Mouse (Mus musculus): Measurements from ENCODE around the gene Spag7. TPM values are rescaled to one million over a fixed set of nuclear protein-coding genes. Genes with fewer than 3 reads are reported as not detected.
A peak's percentile ranks its signal among the peaks of the same experiment; 100 is the strongest.

Gene Spag7
- polyA plus RNA-seq, 1 experiment from 2014 or later = 177 TPM

DNA sequence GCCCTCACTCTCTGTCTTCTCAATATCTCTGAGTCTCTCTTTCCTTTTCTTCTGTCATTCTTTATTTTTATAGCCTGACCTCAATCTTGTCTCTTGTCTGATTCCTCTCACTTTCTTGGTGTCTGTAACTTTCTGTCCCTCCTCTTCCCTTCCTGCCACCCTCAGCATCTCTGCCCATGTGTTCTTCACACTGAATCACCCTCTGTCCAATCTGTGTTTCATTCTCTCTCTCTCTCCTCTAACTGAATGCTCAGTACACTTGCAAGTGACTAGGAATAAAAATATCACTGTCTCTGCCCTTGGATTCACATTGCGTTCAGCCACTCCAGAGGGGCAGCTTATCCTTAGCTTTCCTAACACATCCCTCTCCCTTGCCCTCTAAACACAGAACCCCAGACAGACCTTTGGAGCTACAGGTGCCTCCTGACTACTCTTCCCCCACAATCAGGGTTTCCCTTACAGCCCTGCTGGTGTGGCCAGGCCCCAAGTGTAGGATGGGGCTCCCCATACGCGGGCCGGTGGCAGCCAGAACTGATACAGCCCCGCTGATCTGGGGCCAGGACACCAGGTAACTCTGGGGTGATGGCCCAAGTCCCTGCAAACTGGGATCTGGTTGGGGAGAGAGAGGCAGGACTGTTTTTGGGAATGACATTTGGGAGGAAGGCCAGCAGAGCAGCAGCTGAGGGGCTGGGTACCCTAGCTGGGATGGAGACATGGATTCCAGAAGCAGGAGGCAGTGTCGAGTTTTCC is 32.9 kb upstream of the Spag7 start:
- WGBS = 46% methylated on average over 6 of the region's 6 CpGs

DNA sequence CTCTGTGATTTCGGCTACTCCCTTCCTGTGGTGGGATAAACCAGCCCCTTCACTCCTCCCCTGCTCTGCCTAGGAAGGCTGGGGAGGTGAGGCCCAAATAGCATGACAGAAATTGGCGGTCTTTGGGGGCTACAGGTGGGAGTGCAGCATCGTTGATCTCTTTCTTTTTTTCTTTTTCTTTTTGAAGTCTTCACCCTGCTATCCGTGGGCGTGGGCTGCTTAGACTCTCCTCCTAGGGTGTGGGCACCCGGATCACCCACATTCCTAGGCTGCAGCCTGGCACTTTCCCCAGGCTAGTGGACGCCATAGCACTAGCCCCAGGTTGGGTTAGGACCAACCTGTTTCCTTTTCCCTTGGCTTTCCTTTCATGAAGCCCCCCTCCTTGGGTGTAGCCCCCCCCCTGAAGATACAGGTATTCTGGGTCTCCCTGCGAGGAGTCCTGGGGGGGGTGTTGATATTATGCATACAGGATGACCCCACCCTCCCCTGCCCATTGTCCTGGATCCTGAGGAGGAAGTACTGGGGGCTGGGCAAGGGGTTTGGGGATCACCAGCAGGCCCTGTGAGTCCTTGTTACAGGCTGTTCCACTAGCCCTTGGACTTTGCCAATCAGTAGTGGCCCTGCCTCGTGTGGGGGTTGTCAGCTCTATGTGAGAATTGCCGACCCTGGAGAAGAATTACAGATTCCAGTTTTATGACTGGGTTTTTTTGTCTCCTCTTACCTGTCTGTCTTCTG is 32.2 kb upstream of the Spag7 start:
- Histone ChIP-seq H3K4me3 (ENCODE audit: control insufficient read depth in 1 of 2, insufficient read depth in 1 of 2, low read depth in 1 of 2, low read length in 2 of 2) (peak overlapping the region; percentile 93 to 97), H3K36me3 (ENCODE audit: control insufficient read depth, insufficient read depth, low read length) (peaks cover 34% of the 10 kb centered on the region), H3K27me3 (ENCODE audit: control insufficient read depth, insufficient read depth, low read length) (no peaks in the 10 kb centered on the region), H3K9ac (ENCODE audit: low read length) (peak overlapping the region; percentile 98), H3K4me2 (ENCODE audit: low read length) (peak overlapping the region; percentile 92), H3K27ac (replicated peaks in 1 of 2; ENCODE audit: control insufficient read depth in 1 of 2, insufficient read depth in 1 of 2, low read depth in 2 of 2, low read length in 2 of 2) (peak overlapping the region; percentile 84 to 98), H3K4me1 (ENCODE audit: control insufficient read depth in 2 of 2, insufficient read depth in 2 of 2, low read length in 2 of 2) (peaks cover 16 to 31% of the 10 kb centered on the region in 2 experiments), H3K9me3 (ENCODE audit: control insufficient read depth, low read length) (no peaks in the 10 kb centered on the region)
- 6% methylated on average over 10 of the region's 10 CpGs for WGBS
- ATAC-seq (ENCODE audit: insufficient number of reproducible peaks, insufficient read depth, low FRiP score, low read depth) = no peak

More for the DNA sequence above, 32.9 kb upstream of the Spag7 start:
- Histone ChIP-seq H3K4me3 (ENCODE audit: control insufficient read depth in 1 of 2, insufficient read depth in 1 of 2, low read depth in 1 of 2, low read length in 2 of 2) (peak overlapping the region; percentile 93 to 97), H3K4me2 (ENCODE audit: low read length) (peak overlapping the region; percentile 92), H3K27me3 (ENCODE audit: control insufficient read depth, insufficient read depth, low read length) (no peaks in the 10 kb centered on the region), H3K4me1 (ENCODE audit: control insufficient read depth in 2 of 2, insufficient read depth in 2 of 2, low read length in 2 of 2) (peaks cover 16 to 31% of the 10 kb centered on the region in 2 experiments), H3K9me3 (ENCODE audit: control insufficient read depth, low read length) (no peaks in the 10 kb centered on the region), H3K27ac (replicated peaks in 1 of 2; ENCODE audit: control insufficient read depth in 1 of 2, insufficient read depth in 1 of 2, low read depth in 2 of 2, low read length in 2 of 2) (peak overlapping the region; percentile 64 to 98), H3K36me3 (ENCODE audit: control insufficient read depth, insufficient read depth, low read length) (peaks cover 41% of the 10 kb centered on the region), H3K9ac (ENCODE audit: low read length) (peak overlapping the region; percentile 98)
- no peak for ATAC-seq (ENCODE audit: insufficient number of reproducible peaks, insufficient read depth, low FRiP score, low read depth)

DNA sequence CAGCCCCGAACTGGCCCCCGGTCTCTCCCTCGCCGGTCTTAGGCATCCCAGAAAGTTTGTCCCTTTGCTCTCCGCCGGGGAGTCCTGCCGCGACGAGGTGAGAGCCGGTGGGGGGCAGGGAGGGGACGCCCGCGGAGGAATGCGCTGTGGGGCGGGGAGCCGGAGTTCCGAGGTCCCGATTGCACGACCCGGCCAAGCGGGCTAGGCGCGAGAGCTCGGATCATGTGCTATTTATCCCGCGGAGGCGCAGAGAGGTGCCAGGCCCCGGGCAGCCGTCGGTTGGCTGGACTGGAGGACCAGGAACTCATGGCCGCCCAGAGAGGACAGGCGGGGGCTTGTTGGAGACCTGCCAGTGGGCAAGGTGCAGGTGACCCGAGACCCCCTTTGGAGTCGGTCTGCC is 31.4 kb upstream of the Spag7 start:
- Histone ChIP-seq H3K4me2 (ENCODE audit: low read length) (peak overlapping the region; percentile 92), H3K27ac (replicated peaks in 1 of 2; ENCODE audit: control insufficient read depth in 1 of 2, insufficient read depth in 1 of 2, low read depth in 2 of 2, low read length in 2 of 2) (peak overlapping the region; percentile 84 to 98), H3K9ac (ENCODE audit: low read length) (peak overlapping the region; percentile 98), H3K36me3 (ENCODE audit: control insufficient read depth, insufficient read depth, low read length) (peaks cover 26% of the 10 kb centered on the region), H3K4me1 (ENCODE audit: control insufficient read depth in 2 of 2, insufficient read depth in 2 of 2, low read length in 2 of 2) (peaks cover 16 to 31% of the 10 kb centered on the region in 2 experiments), H3K4me3 (ENCODE audit: control insufficient read depth in 1 of 2, insufficient read depth in 1 of 2, low read depth in 1 of 2, low read length in 2 of 2) (peak overlapping the region; percentile 93 to 97), H3K27me3 (ENCODE audit: control insufficient read depth, insufficient read depth, low read length) (no peaks in the 10 kb centered on the region), H3K9me3 (ENCODE audit: control insufficient read depth, low read length) (no peaks in the 10 kb centered on the region)
- peak; percentile 42 for ATAC-seq (ENCODE audit: insufficient number of reproducible peaks, insufficient read depth, low FRiP score, low read depth)
- WGBS = 0% methylated on average over 34 of the region's 34 CpGs

DNA sequence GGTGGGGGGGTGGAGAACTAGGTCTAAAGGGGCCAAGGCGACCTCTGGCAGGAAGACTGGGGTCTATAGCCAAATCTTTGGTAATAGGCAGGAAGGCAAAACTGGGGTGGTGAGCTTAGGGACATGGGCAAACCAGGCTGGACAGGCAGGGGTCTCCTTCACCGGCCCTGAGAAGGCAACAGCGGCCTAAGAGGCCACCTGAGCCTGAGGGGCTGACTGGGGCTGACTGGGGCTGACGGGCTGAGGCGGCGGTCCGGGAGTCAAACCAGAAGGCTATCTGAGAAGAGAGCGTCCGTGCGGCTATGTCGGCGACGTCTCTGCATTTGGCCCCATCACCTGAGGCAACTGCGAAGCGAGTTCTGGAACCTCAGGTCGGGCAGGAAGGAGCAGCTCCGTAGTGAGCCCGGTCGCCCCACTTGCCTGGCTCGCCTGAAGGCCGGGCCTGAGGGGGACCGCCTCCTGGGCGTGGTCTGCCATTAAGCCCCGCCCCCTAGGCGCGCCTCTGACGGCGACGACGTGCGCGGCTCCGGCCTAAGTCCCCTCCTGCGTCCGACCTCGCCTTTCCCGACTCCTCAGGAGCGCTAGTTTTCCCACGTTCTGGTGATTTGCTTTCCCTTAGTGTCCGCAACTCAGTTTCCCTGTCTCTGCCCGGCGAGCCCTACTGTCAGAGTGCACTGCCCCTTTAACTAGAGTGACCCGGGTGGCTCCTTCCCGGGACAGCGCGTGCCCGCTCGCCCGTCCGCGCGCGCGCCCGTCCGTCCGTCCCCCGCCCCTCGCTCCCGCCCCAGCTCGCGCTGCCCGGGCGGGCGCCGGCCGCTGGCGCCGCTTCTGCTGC is 30.7 kb upstream of the Spag7 start, which contains the start of the genes Inca1 and Kif1c:
TSS of gene Inca1 (minus strand) at position 434 of the 835 bp plus-strand sequence.
TSS of gene Kif1c (plus strand) at position 827 of the 835 bp plus-strand sequence.
- peak; percentile 89 for ATAC-seq (ENCODE audit: insufficient number of reproducible peaks, insufficient read depth, low FRiP score, low read depth)
- Histone ChIP-seq H3K9ac (ENCODE audit: low read length) (peak within 1 kb of the TSS; percentile 98), H3K4me2 (ENCODE audit: low read length) (peak within 1 kb of the TSS; percentile 92), H3K4me1 (ENCODE audit: control insufficient read depth in 2 of 2, insufficient read depth in 2 of 2, low read length in 2 of 2) (peaks cover 16 to 31% of the 10 kb centered on the region in 2 experiments), H3K9me3 (ENCODE audit: control insufficient read depth, low read length) (no peaks in the 10 kb centered on the region), H3K4me3 (ENCODE audit: control insufficient read depth in 1 of 2, insufficient read depth in 1 of 2, low read depth in 1 of 2, low read length in 2 of 2) (peak within 1 kb of the TSS; percentile 93 to 97), H3K36me3 (ENCODE audit: control insufficient read depth, insufficient read depth, low read length) (peaks cover 19% of the 10 kb centered on the region), H3K27ac (replicated peaks in 1 of 2; ENCODE audit: control insufficient read depth in 1 of 2, insufficient read depth in 1 of 2, low read depth in 2 of 2, low read length in 2 of 2) (peak within 1 kb of the TSS; percentile 98 to 100), H3K27me3 (ENCODE audit: control insufficient read depth, insufficient read depth, low read length) (no peaks in the 10 kb centered on the region)
- WGBS = 2% methylated on average over 68 of the region's 69 CpGs

DNA sequence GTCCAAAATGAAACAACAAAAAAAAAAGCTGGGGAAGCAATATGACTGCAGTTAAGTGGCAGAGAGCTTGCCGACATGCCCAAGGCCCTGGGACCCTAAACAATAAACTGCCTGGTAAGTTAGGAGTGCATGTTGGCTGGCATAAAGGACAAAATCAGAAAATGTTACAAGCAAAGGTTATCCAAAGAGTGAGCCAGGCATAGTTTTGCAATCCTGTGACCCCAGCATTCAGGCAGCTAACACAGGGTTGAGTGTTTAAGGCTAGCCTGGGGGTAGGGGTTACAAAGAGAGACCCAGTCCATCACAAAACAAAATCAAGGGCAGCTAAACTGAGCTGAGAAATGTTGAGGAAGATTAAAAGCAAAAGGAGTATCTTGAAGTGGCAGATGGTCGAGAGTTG is 29.8 kb upstream of the Spag7 start:
- Histone ChIP-seq H3K9me3 (ENCODE audit: control insufficient read depth, low read length) (no peaks in the 10 kb centered on the region), H3K27ac (replicated peaks in 1 of 2; ENCODE audit: control insufficient read depth in 1 of 2, insufficient read depth in 1 of 2, low read depth in 2 of 2, low read length in 2 of 2) (no peak overlapping the region), H3K4me2 (ENCODE audit: low read length) (no peak overlapping the region), H3K9ac (ENCODE audit: low read length) (no peak overlapping the region), H3K4me1 (ENCODE audit: control insufficient read depth in 2 of 2, insufficient read depth in 2 of 2, low read length in 2 of 2) (peaks cover 16 to 31% of the 10 kb centered on the region in 2 experiments), H3K27me3 (ENCODE audit: control insufficient read depth, insufficient read depth, low read length) (no peaks in the 10 kb centered on the region), H3K4me3 (ENCODE audit: control insufficient read depth in 1 of 2, insufficient read depth in 1 of 2, low read depth in 1 of 2, low read length in 2 of 2) (no peak overlapping the region), H3K36me3 (ENCODE audit: control insufficient read depth, insufficient read depth, low read length) (peaks cover 10% of the 10 kb centered on the region)
- 77% methylated on average over 2 of the region's 2 CpGs for WGBS
- no peak for ATAC-seq (ENCODE audit: insufficient number of reproducible peaks, insufficient read depth, low FRiP score, low read depth)

DNA sequence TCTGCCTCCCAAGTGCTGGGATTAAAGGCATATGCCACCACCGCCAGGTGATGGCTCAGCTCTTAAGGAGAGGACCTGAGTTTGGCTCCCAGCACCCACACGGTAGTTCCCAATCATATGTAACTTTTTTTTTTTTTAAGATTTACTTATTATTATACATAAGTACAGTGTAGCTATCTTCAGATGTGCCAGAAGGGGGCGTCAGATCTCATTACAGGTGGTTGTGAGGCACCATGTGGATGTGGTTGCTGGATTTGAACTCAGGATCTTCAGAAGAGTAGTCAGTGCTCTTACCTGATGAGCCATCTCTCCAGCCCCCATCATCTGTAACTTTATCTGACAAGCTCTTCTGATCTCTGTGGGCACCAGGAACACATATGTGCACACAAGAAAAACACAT is 28.2 kb upstream of the Spag7 start:
- Histone ChIP-seq H3K36me3 (ENCODE audit: control insufficient read depth, insufficient read depth, low read length) (no peaks in the 10 kb centered on the region), H3K27ac (replicated peaks in 1 of 2; ENCODE audit: control insufficient read depth in 1 of 2, insufficient read depth in 1 of 2, low read depth in 2 of 2, low read length in 2 of 2) (no peak overlapping the region), H3K4me2 (ENCODE audit: low read length) (no peak overlapping the region), H3K27me3 (ENCODE audit: control insufficient read depth, insufficient read depth, low read length) (no peaks in the 10 kb centered on the region), H3K9ac (ENCODE audit: low read length) (no peak overlapping the region), H3K9me3 (ENCODE audit: control insufficient read depth, low read length) (no peaks in the 10 kb centered on the region), H3K4me1 (ENCODE audit: control insufficient read depth in 2 of 2, insufficient read depth in 2 of 2, low read length in 2 of 2) (peaks cover 9 to 18% of the 10 kb centered on the region in 2 experiments), H3K4me3 (ENCODE audit: control insufficient read depth in 1 of 2, insufficient read depth in 1 of 2, low read depth in 1 of 2, low read length in 2 of 2) (no peak overlapping the region)
- 76% methylated on average over 3 of the region's 3 CpGs for WGBS
- ATAC-seq (ENCODE audit: insufficient number of reproducible peaks, insufficient read depth, low FRiP score, low read depth) = no peak

DNA sequence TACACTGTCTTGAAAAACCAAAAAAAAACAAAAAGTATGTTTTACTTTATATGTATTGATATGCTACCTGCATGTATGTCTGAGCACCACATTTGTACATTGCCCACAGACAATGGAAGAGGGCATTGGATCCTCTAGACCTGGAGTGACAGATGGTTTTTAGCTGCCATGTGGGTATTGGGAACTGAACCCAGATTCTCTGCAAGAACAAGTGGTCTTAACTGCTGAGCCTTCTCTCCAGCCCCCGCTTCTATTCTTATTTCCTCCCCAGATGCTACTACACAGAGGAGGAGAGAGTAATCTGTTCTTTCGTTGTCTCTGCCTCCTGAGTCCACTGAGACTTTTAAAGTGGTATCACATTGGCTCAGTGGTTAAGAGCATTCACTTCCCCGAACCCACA is 24.3 kb upstream of the Spag7 start:
- H3K27me3 ChIP-seq (ENCODE audit: control insufficient read depth, insufficient read depth, low read length) = no peaks in the 10 kb centered on the region
- no peaks in the 10 kb centered on the region for H3K9me3 ChIP-seq (ENCODE audit: control insufficient read depth, low read length)
- ATAC-seq (ENCODE audit: insufficient number of reproducible peaks, insufficient read depth, low FRiP score, low read depth) = no peak
- no peak overlapping the region for H3K4me3 ChIP-seq (ENCODE audit: control insufficient read depth in 1 of 2, insufficient read depth in 1 of 2, low read depth in 1 of 2, low read length in 2 of 2)
- H3K4me1 ChIP-seq (ENCODE audit: control insufficient read depth in 2 of 2, insufficient read depth in 2 of 2, low read length in 2 of 2) = peaks cover 4 to 5% of the 10 kb centered on the region in 2 experiments
- no peak overlapping the region for H3K4me2 ChIP-seq (ENCODE audit: low read length)
- no peaks in the 10 kb centered on the region for H3K36me3 ChIP-seq (ENCODE audit: control insufficient read depth, insufficient read depth, low read length)
- H3K9ac ChIP-seq (ENCODE audit: low read length) = no peak overlapping the region
- 44% methylated on average over 3 of the region's 3 CpGs for WGBS
- no peak overlapping the region for H3K27ac ChIP-seq (replicated peaks in 1 of 2; ENCODE audit: control insufficient read depth in 1 of 2, insufficient read depth in 1 of 2, low read depth in 2 of 2, low read length in 2 of 2)
